Mouse (Mus musculus) stomach, embryonic 15.5 days (tissue): ENCODE data around the gene Rraga. TPM values are rescaled to one million over a fixed set of nuclear protein-coding genes. Genes with fewer than 3 reads are reported as not detected.
A peak's percentile ranks its signal among the peaks of the same experiment; 100 is the strongest.

Experiments
- ATAC-seq: fragments of 200-750 bp; cut with Nextera tagmentation; 2 replicates; pipeline ENCODE4 v1.8.0; 2017; ENCODE audit warnings: low read depth, moderate number of reproducible peaks, moderate TSS enrichment; ENCODE audit not compliant: insufficient read depth, low FRiP score
- H3K27ac ChIP-seq: fragments of 300-500 bp; sonication (generic); 2 replicates; pipeline ENCODE4 v1.5.1; 2015; ENCODE audit warnings: mild to moderate bottlenecking, inconsistent platforms
- H3K27me3 ChIP-seq: fragments of 300-500 bp; sonication (generic); replicated peaks from 2 replicates; pipeline ENCODE4 v1.6.1; 2015; ENCODE audit warnings: inconsistent platforms
- H3K36me3 ChIP-seq: fragments of 300-500 bp; sonication (generic); 2 replicates; pipeline ENCODE4 v1.6.1; 2015; ENCODE audit warnings: inconsistent platforms
- H3K4me1 ChIP-seq: fragments of 300-500 bp; sonication (generic); 2 replicates; pipeline ENCODE4 v1.6.1; 2015; ENCODE audit warnings: inconsistent platforms
- H3K4me2 ChIP-seq: fragments of 300-500 bp; sonication (generic); 2 replicates; pipeline ENCODE4 v1.6.1; 2015; ENCODE audit warnings: mild to moderate bottlenecking, inconsistent platforms
- H3K4me3 ChIP-seq: fragments of 300-500 bp; sonication (generic); replicated peaks from 2 replicates; pipeline ENCODE4 v1.5.1; 2015; ENCODE audit warnings: inconsistent platforms
- H3K9ac ChIP-seq: fragments of 300-500 bp; sonication (generic); 2 replicates; pipeline ENCODE4 v1.6.1; 2015; ENCODE audit warnings: inconsistent platforms
- H3K9me3 ChIP-seq: fragments of 300-500 bp; sonication (generic); 2 replicates; pipeline ENCODE4 v1.6.1; 2016; ENCODE audit warnings: inconsistent platforms
- WGBS: fragments of 180-500 bp; shearing (Covaris S2); methylation state at CpG from one replicate; pipeline ENCODE4 v1.1.7; 2015; 5-methylcytosine and 5-hydroxymethylcytosine counted together
- polyA plus RNA-seq: library from polyadenylated mRNA; unstranded; fragments of >200 nt; fragmentation: Nextera tagmentation; extraction: Ambion mirVana; gene quantifications from 2 replicates; pipeline ENCODE4 v1.2.1, GENCODE M21; 2015

The Rraga gene
- polyA plus RNA-seq: 73.3 and 78.0 TPM in 2 replicates

DNA sequence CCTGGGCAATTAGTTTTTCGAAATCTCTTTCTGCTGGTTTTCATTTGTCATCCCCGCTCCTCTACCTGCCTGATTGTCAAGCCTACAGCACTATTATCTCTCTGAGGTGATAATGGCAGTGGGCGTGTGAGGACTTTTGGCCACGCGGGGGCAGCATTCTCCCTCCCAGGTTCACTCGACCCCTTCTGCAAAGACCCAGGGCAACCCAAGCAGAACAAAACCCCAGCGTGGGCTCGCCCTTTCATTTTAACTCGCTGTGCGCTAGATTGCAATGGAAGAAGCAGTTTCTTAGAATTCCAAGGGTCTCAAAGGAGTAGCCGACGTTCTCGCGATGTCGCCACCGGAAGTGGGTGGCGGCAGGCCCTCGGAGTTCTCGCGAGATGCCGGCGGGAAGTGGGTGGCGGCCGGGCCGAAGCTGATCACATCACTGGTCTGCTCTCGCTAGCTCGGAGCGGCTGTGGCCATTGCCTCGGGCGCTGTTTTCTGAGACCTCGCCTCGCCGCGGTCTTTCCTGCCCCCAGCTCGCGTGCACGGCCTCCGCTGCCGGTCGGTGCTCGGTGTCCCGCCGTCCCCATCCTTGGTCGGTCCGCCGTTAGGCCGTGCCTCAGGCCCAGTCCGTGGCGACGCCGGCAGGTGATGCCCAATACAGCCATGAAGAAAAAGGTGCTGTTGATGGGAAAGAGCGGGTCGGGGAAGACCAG lies at the start of gene Rraga:
Gene Rraga, plus strand, starts transcription at position 386 of the 701 bp plus-strand sequence.
- Histone ChIP-seq H3K4me2 (peak within 1 kb of the TSS; percentile 75), H3K36me3 (no peaks in the 10 kb centered on the region), H3K9me3 (no peaks in the 10 kb centered on the region), H3K4me3 (peak within 1 kb of the TSS; percentile 93), H3K9ac (peak within 1 kb of the TSS; percentile 97), H3K4me1 (peaks cover 16% of the 10 kb centered on the region), H3K27ac (peak within 1 kb of the TSS; percentile 98), H3K27me3 (no peaks in the 10 kb centered on the region)
- ATAC-seq: peak; percentile 97
- under 1% methylated on average over 53 of the region's 53 CpGs for WGBS

DNA sequence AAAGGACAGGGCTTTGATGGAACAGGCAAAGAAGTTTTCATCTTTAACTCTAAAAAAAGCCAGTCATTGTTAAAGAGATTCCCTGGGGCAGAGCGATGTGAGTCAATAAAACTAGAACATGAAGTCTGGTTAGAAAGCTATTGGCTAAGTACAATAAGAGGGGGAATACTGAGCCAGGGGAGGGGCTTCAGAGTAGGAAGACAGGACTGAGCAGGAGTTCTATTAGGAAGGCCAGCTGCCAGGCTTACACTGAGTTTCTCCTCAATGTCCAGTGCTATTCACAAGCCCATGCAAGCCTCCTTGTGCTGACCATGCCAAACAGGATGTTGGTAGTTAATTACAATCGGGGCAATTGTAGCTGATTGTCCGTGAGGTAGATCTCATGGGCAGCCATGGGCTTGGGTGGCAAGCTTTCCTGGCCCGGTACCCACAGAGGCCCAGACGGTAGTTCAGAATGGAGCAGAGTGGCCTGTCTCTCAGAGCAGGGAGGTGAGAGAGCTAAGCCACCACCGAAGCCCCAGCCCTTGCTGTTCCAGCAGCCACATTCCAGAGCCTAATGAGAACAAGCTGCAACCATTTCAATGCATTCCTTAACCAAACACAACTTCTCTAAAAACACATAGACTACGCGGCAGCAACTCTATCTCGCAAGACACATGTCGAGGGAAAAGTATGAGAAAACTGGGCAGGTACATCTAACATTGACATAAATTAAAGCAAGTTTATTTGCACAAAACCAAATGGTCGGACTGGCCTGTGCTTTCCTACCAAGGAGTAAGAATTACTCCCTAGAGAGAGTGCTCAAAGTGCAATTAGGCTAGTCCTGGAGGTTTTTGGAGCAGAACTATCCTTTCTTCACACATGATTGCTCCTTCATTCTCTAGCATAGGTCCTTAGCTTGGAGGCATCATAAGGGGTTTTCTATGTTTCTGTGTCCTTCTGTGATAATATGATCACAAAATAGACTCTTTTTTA lies 48.0 kb upstream of the Rraga start:
- H3K9me3 ChIP-seq: no peaks in the 10 kb centered on the region
- H3K36me3 ChIP-seq: no peaks in the 10 kb centered on the region
- H3K4me2 ChIP-seq: no peak overlapping the region
- no peak overlapping the region for H3K9ac ChIP-seq
- 53% methylated on average over 11 of the region's 11 CpGs for WGBS
- no peak; the same call in 1 of the 2 replicates for ATAC-seq
- no peaks in the 10 kb centered on the region for H3K27me3 ChIP-seq
- no peaks in the 10 kb centered on the region; the same call in 1 of the 2 replicates for H3K4me1 ChIP-seq
- H3K27ac ChIP-seq: no peak overlapping the region
- no peak overlapping the region for H3K4me3 ChIP-seq

DNA sequence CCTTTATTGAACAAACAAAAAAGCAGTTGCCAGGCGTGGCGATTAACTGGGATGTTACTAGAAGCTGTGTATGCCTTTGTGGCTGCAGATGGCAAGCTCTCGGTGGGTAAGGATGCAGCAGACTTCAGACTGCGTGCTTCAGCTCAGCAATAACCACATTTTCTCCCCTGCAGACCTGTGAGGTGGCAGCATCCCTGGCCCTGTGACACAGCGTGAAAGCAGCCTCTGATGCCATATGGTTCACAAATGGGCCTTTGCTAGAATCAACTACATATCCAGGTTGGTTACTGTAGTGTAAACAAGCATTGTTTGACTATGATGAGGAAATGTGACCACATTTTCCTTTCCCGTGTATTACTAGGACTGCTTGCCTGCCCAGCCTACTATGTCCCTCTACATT lies 46.3 kb upstream of the Rraga start:
- no peaks in the 10 kb centered on the region for H3K9me3 ChIP-seq
- 75% methylated on average over 6 of the region's 6 CpGs for WGBS
- no peak overlapping the region for H3K4me2 ChIP-seq
- no peaks in the 10 kb centered on the region for H3K27me3 ChIP-seq
- H3K9ac ChIP-seq: no peak overlapping the region
- H3K4me3 ChIP-seq: no peak overlapping the region
- H3K27ac ChIP-seq: no peak overlapping the region
- no peaks in the 10 kb centered on the region; the same call in 1 of the 2 replicates for H3K4me1 ChIP-seq
- no peak for ATAC-seq
- H3K36me3 ChIP-seq: no peaks in the 10 kb centered on the region

DNA sequence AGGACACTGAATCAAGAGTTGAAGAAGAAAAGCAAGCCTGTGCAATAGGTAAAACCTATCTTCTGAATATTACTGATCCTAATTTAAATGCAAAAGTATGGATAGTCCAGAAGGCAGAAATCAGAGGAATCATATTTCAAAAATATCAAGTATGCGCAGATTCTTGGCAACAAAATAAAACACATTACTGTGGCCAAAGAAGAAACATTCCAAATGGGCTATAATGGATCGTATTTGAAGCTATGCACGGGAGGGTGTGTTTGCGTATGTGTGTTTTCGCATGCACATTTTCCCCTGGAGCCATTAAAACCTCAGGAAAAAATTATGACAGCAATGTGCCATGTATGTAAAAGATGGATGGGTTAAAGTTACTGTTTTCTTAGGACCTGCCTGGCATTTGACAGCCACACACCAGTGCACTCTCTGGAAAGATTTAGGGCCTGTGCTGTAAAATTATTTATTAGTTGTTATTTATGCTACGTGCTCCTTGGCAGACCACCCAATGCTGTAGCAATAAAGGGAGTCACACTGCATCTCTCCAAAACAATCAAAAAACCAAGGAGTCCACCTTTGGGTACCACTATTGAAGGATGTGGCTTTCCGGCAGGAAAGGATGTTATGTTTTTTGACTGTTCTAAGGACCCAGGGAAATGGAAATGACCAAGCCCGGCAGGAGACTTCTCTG lies 41.9 kb upstream of the Rraga start:
- Histone ChIP-seq H3K4me1 (no peaks in the 10 kb centered on the region), H3K36me3 (no peaks in the 10 kb centered on the region), H3K27ac (no peak overlapping the region), H3K9ac (no peak overlapping the region), H3K4me3 (no peak overlapping the region), H3K4me2 (no peak overlapping the region), H3K27me3 (no peaks in the 10 kb centered on the region), H3K9me3 (no peaks in the 10 kb centered on the region)
- ATAC-seq: no peak
- 66% methylated on average over 8 of the region's 8 CpGs for WGBS

DNA sequence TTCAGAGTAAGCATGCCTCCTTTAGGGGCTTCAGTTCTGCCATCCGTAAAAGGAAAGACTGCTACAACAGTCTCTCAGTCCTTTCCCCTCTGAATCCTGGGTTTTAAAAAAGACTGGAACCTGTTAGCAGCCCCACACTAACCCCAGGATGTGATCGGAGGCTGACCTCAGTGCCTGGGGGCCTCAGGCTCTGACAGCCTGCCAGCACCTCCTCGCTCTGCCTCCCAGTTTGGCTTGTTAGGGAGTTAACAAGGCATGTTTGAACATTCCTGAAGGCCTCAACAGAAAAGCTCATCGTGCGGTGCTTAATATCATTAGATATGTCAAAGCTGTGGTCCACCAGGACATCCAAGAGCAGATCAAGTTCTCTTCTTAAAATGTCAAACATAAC lies 41.4 kb upstream of the Rraga start:
- Histone ChIP-seq H3K4me3 (no peak overlapping the region), H3K27me3 (no peaks in the 10 kb centered on the region), H3K36me3 (no peaks in the 10 kb centered on the region), H3K27ac (no peak overlapping the region), H3K4me1 (no peaks in the 10 kb centered on the region), H3K4me2 (no peak overlapping the region), H3K9me3 (no peaks in the 10 kb centered on the region), H3K9ac (no peak overlapping the region)
- WGBS: 57% methylated on average over 5 of the region's 5 CpGs
- ATAC-seq: no peak

DNA sequence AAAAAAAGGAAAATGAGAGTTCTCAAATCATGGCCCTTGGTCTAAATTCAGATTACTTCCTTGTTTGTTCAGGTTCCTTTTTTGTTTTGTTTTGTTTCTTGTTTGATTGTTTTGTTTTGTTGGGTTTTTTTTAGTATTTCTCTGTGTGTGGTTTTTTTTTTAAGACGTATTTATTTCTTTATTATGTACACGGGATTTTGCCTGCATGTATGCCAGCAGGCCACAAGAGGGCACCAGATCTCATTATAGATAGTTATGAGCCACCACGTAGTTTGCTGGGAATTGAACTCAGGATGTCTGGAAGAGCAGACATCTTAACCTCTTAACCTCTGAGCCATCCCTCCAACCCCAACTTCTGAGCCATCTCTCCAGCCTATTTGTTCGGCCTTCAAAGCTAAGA lies 37.5 kb upstream of the Rraga start:
- Histone ChIP-seq H3K4me2 (no peak overlapping the region), H3K27me3 (no peaks in the 10 kb centered on the region), H3K9ac (no peak overlapping the region), H3K4me3 (no peak overlapping the region), H3K36me3 (no peaks in the 10 kb centered on the region), H3K4me1 (no peaks in the 10 kb centered on the region), H3K9me3 (no peaks in the 10 kb centered on the region), H3K27ac (no peak overlapping the region)
- ATAC-seq: no peak
- 39% methylated on average over 4 of the region's 4 CpGs for WGBS

DNA sequence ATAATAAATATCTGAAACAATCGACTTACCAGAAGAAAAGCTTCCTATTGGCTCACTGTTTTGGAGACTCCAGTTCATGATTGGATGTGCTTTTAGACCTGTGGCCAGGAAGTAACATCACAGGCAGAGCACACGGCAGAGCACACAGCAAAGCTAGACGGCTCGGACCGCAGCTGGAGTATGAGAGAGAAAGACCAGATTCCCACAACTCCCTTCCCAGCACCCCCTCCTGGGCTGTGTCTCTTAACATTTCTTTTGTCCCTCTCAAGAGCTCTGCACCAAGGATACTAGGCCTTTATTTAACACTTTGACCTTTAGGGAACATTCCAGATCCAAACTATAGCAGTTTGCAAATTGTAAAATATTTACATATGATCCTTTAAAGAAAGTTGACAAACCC lies 36.5 kb upstream of the Rraga start:
- H3K4me2 ChIP-seq: no peak overlapping the region
- 88% methylated on average over 5 of the region's 5 CpGs for WGBS

DNA sequence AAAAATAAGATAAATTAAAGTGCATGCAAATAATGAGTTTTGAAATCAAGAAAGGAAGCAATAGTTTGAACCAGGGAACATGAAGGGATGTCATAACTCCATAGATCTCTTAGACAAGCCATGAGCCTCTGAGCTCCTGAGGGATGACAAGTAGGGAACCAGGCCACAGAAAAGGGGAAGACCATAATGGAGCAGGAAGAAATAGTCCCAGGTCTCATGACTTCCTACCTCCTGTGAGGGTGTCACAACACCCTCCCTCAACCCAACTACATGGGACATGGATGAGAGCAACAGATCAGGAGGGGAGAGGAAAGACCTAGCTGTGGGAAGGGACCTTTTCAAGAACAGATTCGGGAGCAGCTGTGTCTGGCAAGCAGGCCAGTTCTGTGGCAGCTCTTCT lies 33.9 kb upstream of the Rraga start:
- H3K9me3 ChIP-seq: no peaks in the 10 kb centered on the region
- H3K4me2 ChIP-seq: no peak overlapping the region
- 75% methylated on average over 1 of the region's 1 CpGs for WGBS
- H3K9ac ChIP-seq: no peak overlapping the region
- H3K4me3 ChIP-seq: no peak overlapping the region
- H3K4me1 ChIP-seq: 0 out of 2 replicates have a peak, but pooled peaks cover 3% of the 10 kb centered on the region
- H3K27me3 ChIP-seq: no peaks in the 10 kb centered on the region
- no peak overlapping the region for H3K27ac ChIP-seq
- ATAC-seq: no peak
- no peaks in the 10 kb centered on the region for H3K36me3 ChIP-seq

More for the DNA sequence above, 36.5 kb upstream of the Rraga start:
- Histone ChIP-seq H3K27me3 (no peaks in the 10 kb centered on the region), H3K4me1 (no peaks in the 10 kb centered on the region), H3K9me3 (no peaks in the 10 kb centered on the region), H3K36me3 (no peaks in the 10 kb centered on the region), H3K27ac (no peak overlapping the region), H3K4me3 (no peak overlapping the region), H3K9ac (no peak overlapping the region)
- no peak for ATAC-seq

DNA sequence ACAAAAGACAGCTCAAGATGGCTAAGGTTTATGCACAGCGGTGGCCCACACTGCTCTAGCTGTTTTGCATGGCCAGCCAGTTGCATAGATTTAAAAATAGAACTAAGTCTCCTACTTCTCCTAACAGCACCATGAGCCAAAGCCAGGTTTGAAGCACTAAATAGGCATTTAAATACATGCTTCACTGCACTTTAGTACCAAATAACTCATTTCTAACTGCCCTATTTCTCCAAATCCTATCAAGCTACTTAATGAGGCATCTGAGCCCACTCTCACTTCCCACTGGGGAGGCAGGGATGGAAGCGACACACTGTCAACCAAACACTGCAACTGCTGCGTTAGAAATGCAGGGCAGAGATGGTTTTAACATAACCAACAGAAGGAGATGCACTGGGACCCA lies 31.5 kb upstream of the Rraga start:
- no peak overlapping the region for H3K27ac ChIP-seq
- no peak for ATAC-seq

DNA sequence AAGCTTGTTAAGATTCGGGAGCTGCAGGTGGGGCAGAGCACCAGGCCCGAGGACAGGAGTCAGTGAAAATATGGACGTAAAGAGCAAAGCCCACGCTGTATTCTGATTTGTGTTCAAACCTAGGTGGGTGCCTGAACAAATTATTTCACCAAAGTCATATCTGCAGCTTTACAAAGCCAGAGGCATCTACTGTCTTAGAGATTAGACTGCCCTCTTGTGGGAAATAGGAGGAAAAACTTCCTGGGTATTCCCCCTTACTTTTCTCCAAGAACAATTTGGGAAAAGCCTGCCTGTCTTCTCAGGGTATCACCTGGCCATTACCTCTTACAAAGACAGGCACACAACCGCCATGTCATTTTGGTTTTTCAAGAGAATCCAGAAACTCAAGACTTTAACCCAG lies 29.9 kb upstream of the Rraga start:
- Histone ChIP-seq H3K27me3 (no peaks in the 10 kb centered on the region), H3K27ac (no peak overlapping the region), H3K9ac (no peak overlapping the region), H3K9me3 (no peaks in the 10 kb centered on the region), H3K4me2 (no peak overlapping the region), H3K4me1 (0 out of 2 replicates have a peak, but pooled peaks cover 3% of the 10 kb centered on the region), H3K36me3 (no peaks in the 10 kb centered on the region), H3K4me3 (no peak overlapping the region)
- 51% methylated on average over 5 of the region's 5 CpGs for WGBS
- no peak for ATAC-seq

More for the DNA sequence above, 31.5 kb upstream of the Rraga start:
- Histone ChIP-seq H3K4me2 (no peak overlapping the region), H3K9me3 (no peaks in the 10 kb centered on the region), H3K36me3 (no peaks in the 10 kb centered on the region), H3K9ac (no peak overlapping the region), H3K4me1 (0 out of 2 replicates have a peak, but pooled peaks cover 3% of the 10 kb centered on the region), H3K27me3 (no peaks in the 10 kb centered on the region), H3K4me3 (no peak overlapping the region)
- WGBS: 91% methylated on average over 3 of the region's 3 CpGs

DNA sequence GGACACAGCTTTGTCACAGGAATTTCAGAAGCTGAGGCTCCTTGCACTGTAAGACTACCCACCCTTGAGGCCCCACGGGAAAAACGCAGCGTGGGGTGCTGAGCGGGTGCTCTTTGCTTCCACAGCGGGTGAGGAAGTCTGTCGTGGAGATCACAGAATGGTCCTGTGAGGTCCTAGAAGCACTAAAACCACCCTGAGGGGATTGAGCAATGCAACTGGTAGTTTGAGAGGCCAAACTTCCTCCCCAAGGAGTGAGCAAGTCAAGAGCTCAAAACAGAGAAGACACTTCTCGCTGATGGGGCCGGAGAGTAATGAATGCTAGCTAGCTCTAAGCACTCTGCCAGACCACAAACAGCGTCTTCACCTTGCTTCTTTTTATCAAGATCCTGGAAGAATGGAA lies 27.1 kb upstream of the Rraga start:
- Histone ChIP-seq H3K9ac (no peak overlapping the region), H3K4me2 (no peak overlapping the region), H3K27ac (no peak overlapping the region), H3K4me3 (no peak overlapping the region), H3K27me3 (no peaks in the 10 kb centered on the region), H3K4me1 (0 out of 2 replicates have a peak, but pooled peaks cover 3% of the 10 kb centered on the region), H3K36me3 (no peaks in the 10 kb centered on the region), H3K9me3 (no peaks in the 10 kb centered on the region)
- no peak for ATAC-seq
- WGBS: 80% methylated on average over 9 of the region's 9 CpGs
